Mouse (Mus musculus) retina, postnatal 1 day (tissue): ENCODE measurements at regions not wholly inside any gene's neighbourhood (a gene's known extent, or its start where the extent isn't known, plus 50 kb on each side); places are given as distances from the start of the nearest gene placed in this dataset.
A peak's percentile ranks its signal among the peaks of the same experiment; 100 is the strongest.

ENCODE experiments used
- DNase-seq: peaks from one replicate; pipeline ENCODE4 v3.0.0-alpha.2; 2012

DNA sequence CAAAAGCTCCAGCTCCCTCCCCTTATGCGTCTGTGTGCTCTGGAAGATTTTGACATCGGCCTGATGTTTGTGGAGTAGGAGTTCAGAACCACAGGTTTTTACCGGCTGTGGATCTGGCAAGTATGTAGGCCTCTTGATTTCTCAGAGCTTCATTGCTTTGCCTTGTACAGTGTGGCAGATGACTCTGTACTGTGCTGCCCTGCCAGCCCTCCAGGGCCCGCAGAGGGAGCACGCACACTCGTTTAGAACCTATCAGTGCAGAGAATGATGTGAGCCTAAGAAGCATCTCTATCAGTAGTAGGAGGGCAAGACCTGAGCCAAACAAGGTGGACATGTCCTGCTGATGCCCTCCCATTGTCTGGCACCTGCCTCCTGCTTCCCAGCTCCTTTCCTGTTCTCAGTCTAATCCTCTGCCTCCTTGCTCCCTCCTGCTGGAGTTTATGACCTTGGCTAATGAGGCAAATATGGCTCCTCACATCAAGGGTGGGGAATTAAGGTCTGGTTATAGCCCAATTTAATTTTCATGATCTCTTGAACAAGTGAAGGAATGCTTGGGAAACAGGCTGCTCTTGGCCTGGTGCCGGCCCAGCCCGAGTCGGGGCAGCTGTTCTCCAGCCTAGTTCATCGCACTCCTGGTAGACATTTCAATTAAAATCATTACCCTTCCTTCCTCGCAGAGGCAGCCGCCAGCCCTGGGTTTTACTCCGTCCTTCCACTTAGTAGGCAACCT, 344.5 kb downstream of the Tmem38b start:
- DNase-seq = peak; percentile 36

DNA sequence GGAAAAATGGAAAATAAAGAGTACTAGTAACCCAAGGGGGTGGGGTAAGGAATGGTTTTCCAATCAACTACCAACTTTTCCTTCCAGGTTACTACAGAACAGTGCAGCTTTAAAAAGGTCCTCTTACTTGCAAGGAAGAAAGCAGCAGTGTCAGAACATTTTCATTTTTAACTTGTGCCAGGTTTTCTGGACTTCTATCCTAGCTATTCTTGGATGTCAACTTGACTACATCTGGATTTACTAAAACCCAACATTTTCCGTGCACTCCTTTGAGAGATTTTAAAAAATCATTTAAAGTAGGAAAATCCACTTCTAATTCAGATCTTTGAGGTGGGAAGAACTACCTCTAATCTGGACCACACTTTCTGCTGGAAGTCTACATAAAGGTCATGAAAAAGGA, 358.4 kb downstream of the Tmem38b start:
- no peak for DNase-seq

- no peak for DNase-seq
Measured at GRCm38 (mm10) chr4:54195734-54196133, 369.9 kb downstream of the Tmem38b start.

DNA sequence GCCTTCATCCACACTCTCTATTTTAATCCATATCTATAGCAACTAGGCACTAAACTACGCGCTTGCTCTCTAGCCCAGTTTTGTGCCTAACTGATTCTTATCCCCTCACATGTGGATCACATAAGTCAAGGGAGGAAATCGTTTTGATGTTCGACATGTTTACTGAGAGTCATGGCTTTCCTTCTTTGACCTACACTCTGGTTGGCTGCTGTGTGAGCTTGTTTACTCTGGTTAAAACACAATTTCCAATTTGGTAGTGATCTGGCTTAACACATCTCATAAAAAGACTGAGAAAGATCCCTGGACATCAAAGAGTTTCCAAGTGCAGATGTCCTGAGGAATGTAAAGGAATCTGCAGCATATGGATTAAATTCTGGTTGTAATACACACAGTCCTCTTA, 376.6 kb downstream of the Tmem38b start:
- DNase-seq = no peak

DNA sequence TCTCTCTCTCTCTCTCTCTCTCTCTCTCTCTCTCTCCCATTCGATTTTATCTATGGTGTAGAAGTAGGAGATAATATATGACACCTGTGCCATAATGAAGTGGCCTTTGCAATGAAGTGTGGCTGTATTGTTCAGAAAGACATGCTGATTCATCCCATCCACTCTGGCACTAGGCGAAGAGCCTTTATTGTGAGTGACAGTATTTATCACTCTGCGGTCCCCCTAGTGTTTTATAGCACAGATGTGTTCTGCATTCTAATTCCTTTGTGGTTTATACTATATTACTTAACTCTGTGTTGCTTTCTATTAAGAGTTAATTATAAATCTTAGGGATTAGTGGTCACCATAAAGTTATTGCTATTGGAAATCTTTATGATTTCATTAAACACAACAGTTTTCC, 398.7 kb downstream of the Tmem38b start:
- no peak for DNase-seq
